Mouse (Mus musculus): ENCODE measurements around the gene Nat9.

Gene Nat9

DNA sequence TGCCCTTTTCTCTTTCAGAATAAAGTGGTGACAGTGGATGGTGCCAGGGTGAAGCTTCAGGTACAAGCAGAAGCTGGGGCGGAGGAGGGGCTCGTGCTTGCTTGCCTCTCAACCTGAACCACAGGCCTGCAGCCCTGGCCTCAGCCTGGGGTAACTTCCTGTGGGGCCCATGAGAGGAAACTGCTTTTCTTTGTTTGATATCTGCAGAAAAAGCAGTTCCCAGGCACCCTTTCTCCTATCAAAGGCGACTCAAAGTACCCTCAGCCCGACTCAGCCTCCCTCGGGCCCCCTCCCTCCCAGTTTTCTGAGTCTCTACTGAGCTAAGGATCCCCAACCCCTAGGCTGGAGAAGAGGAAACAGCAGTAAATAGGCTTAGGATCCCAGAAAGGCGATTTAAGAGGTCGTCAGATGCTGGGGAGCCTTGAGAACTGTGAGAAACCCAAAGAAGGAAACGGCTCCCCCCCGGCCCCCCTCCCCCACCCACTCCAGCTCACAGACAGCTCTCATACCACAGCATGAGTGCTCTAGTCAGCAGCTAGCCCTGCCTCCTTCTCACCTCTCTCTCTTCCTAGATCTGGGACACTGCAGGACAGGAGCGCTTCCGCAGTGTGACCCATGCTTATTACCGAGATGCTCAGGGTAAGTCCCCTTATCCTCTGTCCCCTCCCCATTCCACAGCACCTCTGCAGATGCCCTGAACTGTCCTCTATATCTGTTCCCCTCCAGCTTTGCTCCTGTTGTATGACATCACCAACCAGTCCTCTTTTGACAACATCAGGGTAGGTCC, 29.5 kb downstream of the Nat9 start:
- intact Hi-C loops (cut with DNase I) = no loop called here

DNA sequence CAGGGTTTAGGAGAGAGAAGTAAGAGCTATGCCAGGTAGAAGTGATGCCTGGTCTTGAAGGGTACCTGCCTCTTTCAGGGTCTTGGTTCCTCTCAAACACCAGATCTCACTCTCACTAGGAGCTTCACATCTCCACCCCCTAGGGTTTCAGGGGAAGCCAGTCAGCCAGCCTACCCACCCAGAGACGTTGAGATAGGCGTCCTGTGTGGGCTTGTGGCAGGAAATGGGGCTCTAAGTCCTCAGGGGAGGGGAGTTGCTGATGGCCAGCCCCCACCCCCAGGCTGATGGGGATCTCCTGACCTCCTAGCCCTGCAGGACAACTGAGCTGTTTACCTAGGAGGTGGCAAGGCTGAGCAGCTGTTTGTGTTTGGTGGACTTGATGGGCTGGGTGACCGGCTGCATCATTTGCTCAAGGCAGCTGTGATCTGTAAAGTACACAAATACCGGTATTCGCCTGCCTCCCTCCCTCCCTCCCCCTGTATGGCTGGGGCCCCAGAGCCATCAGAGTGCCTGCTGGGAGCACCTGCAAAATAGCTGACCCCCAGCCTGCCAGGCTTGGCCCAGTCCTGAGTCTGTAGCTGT, 32.5 kb downstream of the Nat9 start:
- intact Hi-C loops (cut with DNase I) = no loop called here

DNA sequence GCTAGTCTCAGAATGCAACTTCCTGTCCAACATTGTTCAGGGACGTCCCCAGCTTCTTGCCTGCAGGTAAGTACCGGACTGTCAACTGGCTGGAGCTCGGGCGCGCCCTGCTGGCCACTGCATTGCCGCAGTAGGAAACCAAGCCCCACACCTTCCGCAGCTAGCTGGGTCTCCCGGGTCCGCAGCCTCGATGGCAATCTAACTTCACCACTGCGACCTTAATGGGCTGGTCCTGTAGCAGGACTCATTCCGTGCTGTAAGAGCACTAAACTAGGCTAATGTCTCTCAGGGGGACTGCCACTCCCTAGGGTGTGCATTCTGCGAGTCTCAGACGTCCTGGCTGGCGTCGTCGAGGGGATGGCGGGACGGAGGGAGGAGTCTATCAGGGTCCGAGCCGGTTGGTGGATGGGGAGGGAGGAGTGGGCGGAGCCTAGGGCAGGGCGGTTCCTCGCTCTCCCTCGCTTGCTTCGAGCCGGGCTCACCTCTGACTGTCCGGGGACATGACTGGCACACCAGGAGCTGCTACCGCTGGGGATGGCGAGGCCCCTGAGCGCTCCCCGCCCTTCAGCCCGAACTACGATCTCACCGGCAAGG, 33.9 kb downstream of the Nat9 start:
- intact Hi-C loops (cut with DNase I) = loop anchor here (1.0 kb wide), 1 partner anchor 70 kb away; no protein-coding TSS in a partner anchor

DNA sequence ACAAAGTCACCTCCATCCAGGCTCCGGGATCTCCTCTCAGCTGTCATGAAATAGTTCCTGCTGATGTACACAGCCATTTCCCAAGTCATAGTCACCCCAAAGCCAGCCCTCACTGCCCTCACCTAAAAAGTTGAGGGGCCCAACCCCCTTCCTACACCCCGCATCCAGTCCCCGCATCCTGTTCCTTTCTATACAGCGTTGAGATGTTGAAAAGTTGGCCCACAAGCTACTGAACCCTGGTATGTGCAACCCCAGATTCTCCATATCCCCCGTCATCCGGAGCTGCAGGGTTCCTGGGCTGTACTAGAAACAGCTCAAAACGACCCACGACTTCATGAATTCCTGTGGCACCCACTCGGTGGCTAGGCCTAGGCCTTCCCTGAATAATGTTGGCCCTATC, 34.6 kb downstream of the Nat9 start:
- intact Hi-C loops (cut with DNase I) = loop anchor here (1.0 kb wide), 1 partner anchor 70 kb away; no protein-coding TSS in a partner anchor

DNA sequence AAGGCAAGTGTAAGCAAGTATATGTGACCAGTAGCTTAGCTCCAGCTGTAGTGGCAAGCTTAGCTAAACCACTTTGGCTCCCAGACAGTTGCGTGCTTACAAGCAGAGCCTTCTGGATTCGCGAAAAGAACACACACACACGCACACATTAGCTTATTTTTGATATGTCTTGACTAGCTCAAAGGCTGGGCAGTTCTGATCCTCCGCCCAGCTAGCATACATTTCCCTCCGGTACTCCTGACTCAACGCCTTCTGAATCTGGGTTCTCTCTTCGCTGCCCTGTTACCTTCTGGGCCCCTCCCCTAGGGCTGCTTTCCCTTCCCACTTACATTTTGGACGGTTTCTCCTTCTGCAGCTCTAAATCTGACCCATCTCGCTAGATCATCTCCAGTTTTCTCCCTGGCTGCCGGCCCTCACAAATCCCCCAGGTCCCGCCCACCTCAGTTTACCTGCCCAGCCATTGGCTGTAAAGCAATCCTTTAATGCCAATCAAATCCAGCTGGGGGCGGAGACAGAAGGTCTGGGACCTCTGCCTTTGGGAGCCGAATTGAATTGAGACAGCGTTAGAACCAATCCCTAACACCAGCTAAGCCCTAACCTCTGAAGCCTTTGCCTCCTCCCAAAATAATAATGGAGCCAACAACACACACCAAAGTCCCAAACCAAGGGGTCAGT, 35.8 kb downstream of the Nat9 start:
- intact Hi-C loops (cut with DNase I) = no loop called here

DNA sequence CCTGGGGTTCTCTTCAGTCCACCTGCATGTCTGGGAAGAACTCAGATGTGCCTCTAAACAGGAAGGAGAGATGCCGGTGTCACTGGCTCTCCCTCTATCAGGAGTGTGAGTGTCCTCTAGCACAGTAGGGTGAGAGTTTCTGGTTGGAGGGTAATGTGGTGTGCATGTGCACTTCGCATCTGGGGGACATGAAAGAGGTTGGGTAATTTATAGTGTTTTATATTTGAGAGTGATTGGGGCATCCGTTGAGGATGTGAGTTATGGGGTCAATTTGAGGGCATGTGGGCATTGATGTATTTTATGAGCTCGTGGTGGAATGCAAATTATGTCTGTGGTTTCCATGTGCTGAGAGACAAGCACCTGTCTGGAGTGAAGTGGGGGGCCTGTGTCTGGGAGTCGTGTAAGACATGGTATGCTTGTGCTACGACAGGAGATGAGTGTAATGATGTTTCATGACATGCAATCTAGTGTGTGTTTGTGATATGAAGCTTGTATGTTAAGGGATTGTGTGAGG, 36.9 kb downstream of the Nat9 start:
- intact Hi-C loops (cut with DNase I) = no loop called here

DNA sequence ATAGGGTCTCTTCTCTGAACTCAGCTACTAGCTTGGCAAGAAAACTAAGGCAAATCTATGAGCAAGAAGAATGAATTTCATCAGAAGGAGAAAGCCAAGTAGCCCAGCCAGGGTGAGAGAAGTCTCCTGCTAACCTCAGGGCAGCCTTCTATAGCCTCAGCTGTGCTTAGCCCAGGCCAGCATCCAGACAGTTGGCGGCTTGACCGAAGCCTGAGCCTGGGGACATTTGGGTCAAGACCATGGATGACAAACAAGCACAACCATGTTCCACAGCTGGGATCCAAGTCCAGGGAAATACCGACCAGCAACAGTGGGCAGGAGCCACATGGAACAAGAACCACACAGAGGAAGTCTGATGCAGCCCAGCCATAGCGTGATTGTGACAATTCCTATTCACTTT, 39.8 kb downstream of the Nat9 start:
- intact Hi-C loops (cut with DNase I) = loop anchor here (10.0 kb wide), 1 partner anchor 353 kb away; the partner anchor contains the start of genes Btbd17 and Gpr142

DNA sequence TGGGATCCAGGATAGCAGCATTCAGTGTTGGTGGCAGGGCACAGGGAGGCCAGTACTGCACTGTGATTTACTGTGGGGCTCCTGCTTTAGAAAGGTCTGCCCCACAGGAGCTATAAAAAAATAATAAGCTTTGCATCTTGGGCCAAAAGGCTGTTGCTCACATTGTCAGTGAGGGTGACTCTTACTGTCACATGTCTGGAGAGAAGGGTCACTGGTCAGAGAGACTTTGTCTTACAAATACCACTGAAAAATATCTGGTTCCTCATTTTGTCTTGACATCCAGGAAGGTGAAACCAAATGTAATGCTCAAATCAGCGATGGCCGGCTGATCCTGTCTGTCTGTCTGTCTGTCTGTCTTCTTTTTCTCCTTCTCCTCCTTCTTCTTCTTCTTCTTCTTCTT, 45.7 kb downstream of the Nat9 start:
- intact Hi-C loops (cut with DNase I) = loop anchor here (10.0 kb wide), 1 partner anchor 347 kb away; the partner anchor contains the start of genes Btbd17 and Gpr142

DNA sequence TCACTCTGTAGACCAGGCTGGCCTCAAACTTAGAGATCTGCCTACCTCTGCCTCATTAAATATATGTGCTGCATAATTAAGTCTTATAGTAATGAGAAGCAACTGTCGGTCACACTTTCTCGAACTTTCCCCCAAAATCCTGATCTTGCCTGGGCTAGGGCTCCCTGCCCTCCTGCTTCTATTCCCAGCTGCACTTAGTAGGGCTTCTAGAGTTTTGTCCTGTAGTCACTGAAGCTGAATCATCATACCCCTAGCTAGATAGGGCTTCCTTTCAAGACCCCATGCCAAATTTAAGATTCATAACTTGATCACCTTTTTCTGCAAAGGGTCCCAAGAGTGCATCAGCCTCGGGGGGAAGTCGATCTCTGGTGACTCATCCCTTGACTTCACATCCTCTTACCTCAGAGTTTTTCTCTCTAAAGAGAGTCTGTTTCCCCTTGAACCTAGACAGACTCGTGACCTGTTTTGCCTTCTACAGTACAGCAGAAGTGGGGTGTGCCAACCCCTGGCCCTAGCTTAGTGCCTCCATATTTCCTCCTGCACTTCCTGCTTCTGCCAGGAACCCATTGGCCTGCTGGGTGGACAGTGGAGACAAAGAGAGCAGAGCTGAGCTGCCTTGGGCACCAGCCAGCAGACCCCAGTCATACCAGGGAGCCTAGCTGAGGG, 48.9 kb downstream of the Nat9 start:
- intact Hi-C loops (cut with DNase I) = no loop called here

DNA sequence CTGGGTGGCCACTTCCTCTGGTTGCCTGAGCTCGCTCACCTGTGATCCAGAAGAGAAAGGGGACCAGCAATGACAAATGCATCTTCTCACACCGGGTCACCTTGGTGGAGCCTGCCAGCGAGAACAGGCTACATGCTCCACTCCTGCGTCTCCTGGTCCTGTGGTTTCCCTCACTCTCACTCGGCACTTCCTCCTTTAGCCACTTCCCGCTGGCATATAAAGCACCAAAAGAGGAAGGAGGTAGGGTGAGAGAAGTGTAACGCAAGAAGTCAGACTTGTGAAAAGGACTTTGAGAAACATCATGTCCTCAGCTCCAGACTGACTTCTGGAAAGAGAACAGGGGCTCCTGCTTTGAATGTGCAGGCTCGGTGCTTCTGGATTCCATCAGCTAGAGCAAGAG, 53.9 kb downstream of the Nat9 start, which contains the start of gene Cd300lf:
Gene Cd300lf (minus strand): TSS at position 193 of the 400 bp plus-strand sequence.
- intact Hi-C loops (cut with DNase I) = no loop called here

All from adrenal gland (tissue).